Mouse (Mus musculus) activated CD4-positive, CD25-positive, alpha-beta regulatory T cell (primary cell): Measurements from ENCODE around the gene Vmn2r-ps130. TPM values are rescaled to one million over a fixed set of nuclear protein-coding genes. Genes with fewer than 3 reads are reported as not detected.

Experiments
- polyA plus RNA-seq, 2 experiments: library from polyadenylated mRNA; unstranded; fragments of 100-300 nt; shearing (Covaris generic); gene quantifications; one replicate each; pipeline ENCODE4 v1.2.1; 2017

Gene Vmn2r-ps130
- under 1 TPM in 1 of 2 experiments, not detected in 1; 0.09 TPM for polyA plus RNA-seq

DNA sequence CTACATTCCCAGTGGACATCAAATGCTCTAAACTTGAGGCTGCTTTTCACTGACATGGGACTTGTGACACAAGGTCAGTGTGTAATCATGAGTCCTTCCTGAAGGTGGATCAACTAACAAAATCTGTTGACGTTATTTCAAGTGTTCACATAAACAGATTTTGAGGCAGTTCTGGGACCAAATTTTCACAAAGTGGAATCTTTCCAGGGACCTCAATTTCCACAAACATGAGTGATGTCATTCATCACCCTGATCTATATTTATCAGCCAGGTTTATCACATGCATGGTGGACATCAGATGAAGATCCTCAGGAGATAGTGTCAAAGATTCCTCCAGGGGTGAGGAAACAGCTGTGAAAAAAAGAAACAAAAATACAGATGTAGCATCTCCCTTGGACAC, at the start of gene Vmn2r-ps130:
TSS of gene Vmn2r-ps130 (plus strand) at position 301 of the 400 bp plus-strand sequence.

Other genes starting within 250 kb of the Vmn2r-ps130 start
- 10 to 100 TPM; 19.1 to 24.5 TPM for gene Zfp945, start 194.0 kb upstream of the Vmn2r-ps130 start, polyA plus RNA-seq
- under 1 TPM; 0.02 to 0.17 TPM for gene Vmn2r113, start 118.2 kb upstream of the Vmn2r-ps130 start, polyA plus RNA-seq
- 1 to 10 TPM; 5.8 to 8.9 TPM for gene Zfp40, start 132.1 kb downstream of the Vmn2r-ps130 start, polyA plus RNA-seq